Mouse (Mus musculus): ENCODE measurements around the gene Arhgef39. TPM values are rescaled to one million over a fixed set of nuclear protein-coding genes. Genes with fewer than 3 reads are reported as not detected.

Gene Arhgef39
- polyA plus RNA-seq, 1 experiment from 2014 or later: 47.7 TPM

GRCm38 (mm10) chr4:43511675-43512454 is 12.4 kb upstream of the Arhgef39 start:
- Histone ChIP-seq H3K4me3 (ENCODE audit: low read length) (no peak overlapping the region), H3K4me1 (replicated peaks; ENCODE audit: control insufficient read depth, insufficient read depth, low read length) (peaks cover 10% of the 10 kb centered on the region), H3K36me3 (ENCODE audit: control insufficient read depth, insufficient read depth, low read length) (no peaks in the 10 kb centered on the region), H3K9ac (ENCODE audit: low read length) (no peak overlapping the region), H3K4me2 (ENCODE audit: low read depth, low read length) (no peak overlapping the region), H3K9me3 (ENCODE audit: control insufficient read depth, low read length) (no peaks in the 10 kb centered on the region), H3K27me3 (ENCODE audit: control insufficient read depth, insufficient read depth, low read depth, low read length) (no peaks in the 10 kb centered on the region), H3K27ac (ENCODE audit: low read length) (no peak overlapping the region)
- ATAC-seq (ENCODE audit: low read depth): no peak
- WGBS: 68% methylated on average over 18 of the region's 19 CpGs

- H3K9ac ChIP-seq (ENCODE audit: low read length): peak overlapping the region; percentile 73
- 39% methylated on average over 9 of the region's 9 CpGs for WGBS
- ATAC-seq (ENCODE audit: low read depth): no peak
- peak overlapping the region; percentile 56 for H3K4me3 ChIP-seq (ENCODE audit: low read length)
- H3K36me3 ChIP-seq (ENCODE audit: control insufficient read depth, insufficient read depth, low read length): no peaks in the 10 kb centered on the region
- peak overlapping the region; percentile 85 for H3K4me2 ChIP-seq (ENCODE audit: low read depth, low read length)
- no peaks in the 10 kb centered on the region for H3K9me3 ChIP-seq (ENCODE audit: control insufficient read depth, low read length)
- H3K27me3 ChIP-seq (ENCODE audit: control insufficient read depth, insufficient read depth, low read depth, low read length): no peaks in the 10 kb centered on the region
- H3K27ac ChIP-seq (ENCODE audit: low read length): no peak overlapping the region
- peaks cover 10% of the 10 kb centered on the region for H3K4me1 ChIP-seq (replicated peaks; ENCODE audit: control insufficient read depth, insufficient read depth, low read length)
Measured at GRCm38 (mm10) chr4:43509109-43509508, 9.6 kb upstream of the Arhgef39 start.

DNA sequence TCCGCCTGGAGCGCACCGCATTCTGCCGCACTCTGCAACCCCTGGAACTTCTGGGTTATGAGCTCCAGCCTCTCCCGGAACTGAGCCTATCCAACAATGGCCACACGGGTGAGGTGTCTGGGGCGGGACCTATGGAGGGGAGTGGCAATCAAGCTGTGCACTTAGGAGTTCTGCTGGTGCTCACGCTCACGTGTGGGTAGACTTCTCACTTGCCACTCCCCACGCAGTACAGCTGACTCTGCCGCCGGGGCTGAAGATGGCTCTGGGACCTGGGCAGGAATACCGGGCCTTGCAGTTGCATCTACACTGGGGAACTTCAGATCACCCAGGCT is 9.1 kb upstream of the Arhgef39 start:
- H3K4me1 ChIP-seq (replicated peaks; ENCODE audit: control insufficient read depth, insufficient read depth, low read length): peaks cover 10% of the 10 kb centered on the region
- H3K9me3 ChIP-seq (ENCODE audit: control insufficient read depth, low read length): no peaks in the 10 kb centered on the region
- H3K4me3 ChIP-seq (ENCODE audit: low read length): peak overlapping the region; percentile 56
- H3K36me3 ChIP-seq (ENCODE audit: control insufficient read depth, insufficient read depth, low read length): no peaks in the 10 kb centered on the region
- H3K27ac ChIP-seq (ENCODE audit: low read length): peak overlapping the region; percentile 33; the same call in 1 of the 2 replicates
- peak overlapping the region; percentile 73 for H3K9ac ChIP-seq (ENCODE audit: low read length)
- ATAC-seq (ENCODE audit: low read depth): peak; percentile 88
- H3K4me2 ChIP-seq (ENCODE audit: low read depth, low read length): peak overlapping the region; percentile 85
- H3K27me3 ChIP-seq (ENCODE audit: control insufficient read depth, insufficient read depth, low read depth, low read length): no peaks in the 10 kb centered on the region
- 1% methylated on average over 13 of the region's 13 CpGs for WGBS

- peaks cover 10% of the 10 kb centered on the region for H3K4me1 ChIP-seq (replicated peaks; ENCODE audit: control insufficient read depth, insufficient read depth, low read length)
- peak overlapping the region; percentile 85 for H3K4me2 ChIP-seq (ENCODE audit: low read depth, low read length)
- H3K4me3 ChIP-seq (ENCODE audit: low read length): peak overlapping the region; percentile 56
- no peaks in the 10 kb centered on the region for H3K27me3 ChIP-seq (ENCODE audit: control insufficient read depth, insufficient read depth, low read depth, low read length)
- ATAC-seq (ENCODE audit: low read depth): peak; percentile 77
- H3K9me3 ChIP-seq (ENCODE audit: control insufficient read depth, low read length): no peaks in the 10 kb centered on the region
- 3% methylated on average over 22 of the region's 22 CpGs for WGBS
- H3K36me3 ChIP-seq (ENCODE audit: control insufficient read depth, insufficient read depth, low read length): no peaks in the 10 kb centered on the region
- peak overlapping the region; percentile 73 for H3K9ac ChIP-seq (ENCODE audit: low read length)
- H3K27ac ChIP-seq (ENCODE audit: low read length): peak overlapping the region; percentile 33; the same call in 1 of the 2 replicates
Measured at GRCm38 (mm10) chr4:43507938-43508665, 8.6 kb upstream of the Arhgef39 start.

- H3K27ac ChIP-seq (ENCODE audit: low read length): no peak within 1 kb of the TSS
- peak within 1 kb of the TSS; percentile 73 for H3K9ac ChIP-seq (ENCODE audit: low read length)
- H3K4me1 ChIP-seq (replicated peaks; ENCODE audit: control insufficient read depth, insufficient read depth, low read length): peaks cover 10% of the 10 kb centered on the region
- peak within 1 kb of the TSS; percentile 85 for H3K4me2 ChIP-seq (ENCODE audit: low read depth, low read length)
- H3K9me3 ChIP-seq (ENCODE audit: control insufficient read depth, low read length): no peaks in the 10 kb centered on the region
- no peak for ATAC-seq (ENCODE audit: low read depth)
- peak within 1 kb of the TSS; percentile 56 for H3K4me3 ChIP-seq (ENCODE audit: low read length)
- H3K36me3 ChIP-seq (ENCODE audit: control insufficient read depth, insufficient read depth, low read length): no peaks in the 10 kb centered on the region
- WGBS: 47% methylated on average over 9 of the region's 9 CpGs
- H3K27me3 ChIP-seq (ENCODE audit: control insufficient read depth, insufficient read depth, low read depth, low read length): no peaks in the 10 kb centered on the region
Measured at GRCm38 (mm10) chr4:43506536-43507185, 7.2 kb upstream of the Arhgef39 start, which contains the start of gene Car9. Car9 (plus strand) TSS chr4:43506966.

GRCm38 (mm10) chr4:43506074-43506473 is 6.6 kb upstream of the Arhgef39 start:
- Histone ChIP-seq H3K9ac (ENCODE audit: low read length) (no peak overlapping the region), H3K27me3 (ENCODE audit: control insufficient read depth, insufficient read depth, low read depth, low read length) (no peaks in the 10 kb centered on the region), H3K27ac (ENCODE audit: low read length) (no peak overlapping the region), H3K4me1 (replicated peaks; ENCODE audit: control insufficient read depth, insufficient read depth, low read length) (peaks cover 13% of the 10 kb centered on the region), H3K9me3 (ENCODE audit: control insufficient read depth, low read length) (no peaks in the 10 kb centered on the region), H3K4me3 (ENCODE audit: low read length) (no peak overlapping the region), H3K36me3 (ENCODE audit: control insufficient read depth, insufficient read depth, low read length) (no peaks in the 10 kb centered on the region), H3K4me2 (ENCODE audit: low read depth, low read length) (no peak overlapping the region)
- WGBS: 64% methylated on average over 8 of the region's 8 CpGs
- no peak for ATAC-seq (ENCODE audit: low read depth)

GRCm38 (mm10) chr4:43504269-43504668 is 4.8 kb upstream of the Arhgef39 start:
- Histone ChIP-seq H3K9ac (ENCODE audit: low read length) (no peak overlapping the region), H3K9me3 (ENCODE audit: control insufficient read depth, low read length) (no peaks in the 10 kb centered on the region), H3K36me3 (ENCODE audit: control insufficient read depth, insufficient read depth, low read length) (no peaks in the 10 kb centered on the region), H3K4me1 (replicated peaks; ENCODE audit: control insufficient read depth, insufficient read depth, low read length) (peaks cover 17% of the 10 kb centered on the region), H3K27ac (ENCODE audit: low read length) (no peak overlapping the region), H3K4me3 (ENCODE audit: low read length) (no peak overlapping the region), H3K27me3 (ENCODE audit: control insufficient read depth, insufficient read depth, low read depth, low read length) (no peaks in the 10 kb centered on the region), H3K4me2 (ENCODE audit: low read depth, low read length) (no peak overlapping the region)
- WGBS: 70% methylated on average over 4 of the region's 4 CpGs
- no peak for ATAC-seq (ENCODE audit: low read depth)

GRCm38 (mm10) chr4:43503506-43503905 is 4.0 kb upstream of the Arhgef39 start:
- Histone ChIP-seq H3K27me3 (ENCODE audit: control insufficient read depth, insufficient read depth, low read depth, low read length) (no peaks in the 10 kb centered on the region), H3K4me2 (ENCODE audit: low read depth, low read length) (no peak overlapping the region), H3K4me3 (ENCODE audit: low read length) (no peak overlapping the region), H3K4me1 (replicated peaks; ENCODE audit: control insufficient read depth, insufficient read depth, low read length) (peaks cover 19% of the 10 kb centered on the region), H3K9me3 (ENCODE audit: control insufficient read depth, low read length) (no peaks in the 10 kb centered on the region), H3K27ac (ENCODE audit: low read length) (no peak overlapping the region), H3K9ac (ENCODE audit: low read length) (no peak overlapping the region), H3K36me3 (ENCODE audit: control insufficient read depth, insufficient read depth, low read length) (no peaks in the 10 kb centered on the region)
- 76% methylated on average over 6 of the region's 6 CpGs for WGBS
- ATAC-seq (ENCODE audit: low read depth): no peak

DNA sequence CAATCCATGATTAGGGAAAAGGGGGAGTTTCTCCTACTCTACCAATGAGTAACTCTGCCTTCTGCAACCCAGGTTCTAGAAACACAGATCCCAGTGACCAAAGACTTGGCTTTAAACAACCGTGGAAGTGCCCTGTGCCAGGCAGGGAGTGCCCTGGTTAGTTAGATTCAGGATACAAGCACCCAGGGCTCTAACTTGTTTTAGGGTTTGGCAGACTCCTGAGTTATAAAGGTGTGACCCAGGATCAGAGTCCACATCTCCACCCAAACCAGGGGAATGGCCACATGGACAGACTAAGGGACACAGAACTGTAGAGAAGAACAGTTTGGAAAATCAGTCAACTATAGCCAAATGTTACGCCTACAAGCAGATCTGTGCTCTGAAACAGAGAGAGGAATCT is 3.5 kb upstream of the Arhgef39 start:
- no peaks in the 10 kb centered on the region for H3K36me3 ChIP-seq (ENCODE audit: control insufficient read depth, insufficient read depth, low read length)

More for the DNA sequence above, 3.5 kb upstream of the Arhgef39 start:
- Histone ChIP-seq H3K4me1 (replicated peaks; ENCODE audit: control insufficient read depth, insufficient read depth, low read length) (peaks cover 21% of the 10 kb centered on the region), H3K9me3 (ENCODE audit: control insufficient read depth, low read length) (no peaks in the 10 kb centered on the region), H3K27ac (ENCODE audit: low read length) (no peak overlapping the region), H3K27me3 (ENCODE audit: control insufficient read depth, insufficient read depth, low read depth, low read length) (no peaks in the 10 kb centered on the region), H3K4me2 (ENCODE audit: low read depth, low read length) (no peak overlapping the region), H3K4me3 (ENCODE audit: low read length) (no peak overlapping the region), H3K9ac (ENCODE audit: low read length) (no peak overlapping the region)
- 72% methylated on average over 2 of the region's 2 CpGs for WGBS
- ATAC-seq (ENCODE audit: low read depth): no peak
